ENCODE assay signal across 8 mouse cellular contexts in genomic region chr2:60855006-60855405, GRCm38 (mm10).
DNase-seq lines count a peak whose midpoint lies in the region; ATAC-seq and TF ChIP-seq lines count a peak whose summit lies in the region.

No protein-coding gene starts in this region.

- peaks cover 12% of the 10 kb centered on the region for H3K36me3 ChIP-seq in embryonic facial prominence, embryonic 14.5 days (ENCODE audit: control insufficient read depth, insufficient read depth, low read length)
- peaks cover 15% of the 10 kb centered on the region; the same call in 1 of the 2 replicates for H3K36me3 ChIP-seq in lung, embryonic 14.5 days (ENCODE audit: insufficient read depth)
- H3K36me3 ChIP-seq in hindbrain, embryonic 12.5 days: no peaks in the 10 kb centered on the region
- no peaks in the 10 kb centered on the region for H3K36me3 ChIP-seq in forebrain, embryonic 15.5 days

- no peaks in the 10 kb centered on the region for H3K27me3 ChIP-seq in embryonic facial prominence, embryonic 14.5 days (replicated peaks; ENCODE audit: control insufficient read depth, insufficient read depth, low read length)
- no peaks in the 10 kb centered on the region for H3K27me3 ChIP-seq in lung, embryonic 14.5 days (ENCODE audit: insufficient read depth, low read length)
- no peaks in the 10 kb centered on the region for H3K27me3 ChIP-seq in hindbrain, embryonic 12.5 days
- no peaks in the 10 kb centered on the region for H3K27me3 ChIP-seq in forebrain, embryonic 15.5 days

- ATAC-seq in embryonic facial prominence, embryonic 14.5 days (ENCODE audit: low read depth): peak; percentile 76
- ATAC-seq in lung, embryonic 14.5 days (ENCODE audit: insufficient read depth): peak; percentile 78
- no peak for ATAC-seq in hindbrain, embryonic 12.5 days (ENCODE audit: low FRiP score)
- ATAC-seq in forebrain, embryonic 15.5 days (replicated peaks): no peak

- H3K4me1 ChIP-seq in embryonic facial prominence, embryonic 14.5 days (ENCODE audit: control insufficient read depth, insufficient read depth, low read length): peaks cover 23% of the 10 kb centered on the region
- H3K4me1 ChIP-seq in lung, embryonic 14.5 days (ENCODE audit: insufficient read depth): peaks cover 22% of the 10 kb centered on the region
- peaks cover 8% of the 10 kb centered on the region; the same call in 1 of the 2 replicates for H3K4me1 ChIP-seq in hindbrain, embryonic 12.5 days
- H3K4me1 ChIP-seq in forebrain, embryonic 15.5 days: no peaks in the 10 kb centered on the region

- no peak for TF ChIP-seq CTCF in lung, embryonic 14.5 days (IDR thresholded peaks at IDR 0.05; ENCODE audit: low read depth)

- 15% methylated on average over 4 of the region's 4 CpGs for WGBS in embryonic facial prominence, embryonic 14.5 days
- 25% methylated on average over 4 of the region's 4 CpGs for WGBS in lung, embryonic 14.5 days
- 44% methylated on average over 4 of the region's 4 CpGs for WGBS in hindbrain, embryonic 12.5 days
- WGBS in forebrain, embryonic 15.5 days: 60% methylated on average over 4 of the region's 4 CpGs

- no peak overlapping the region for H3K4me3 ChIP-seq in embryonic facial prominence, embryonic 14.5 days (ENCODE audit: low read depth, low read length)
- no peak overlapping the region for H3K4me3 ChIP-seq in lung, embryonic 14.5 days (ENCODE audit: low read depth, low read length)
- no peak overlapping the region for H3K4me3 ChIP-seq in hindbrain, embryonic 12.5 days
- H3K4me3 ChIP-seq in forebrain, embryonic 15.5 days: no peak overlapping the region

- no peak overlapping the region for H3K4me2 ChIP-seq in embryonic facial prominence, embryonic 14.5 days (ENCODE audit: low read depth, low read length)
- no peak overlapping the region for H3K4me2 ChIP-seq in lung, embryonic 14.5 days
- no peak overlapping the region for H3K4me2 ChIP-seq in hindbrain, embryonic 12.5 days (replicated peaks)
- no peak overlapping the region for H3K4me2 ChIP-seq in forebrain, embryonic 15.5 days (replicated peaks)

- H3K27ac ChIP-seq in embryonic facial prominence, embryonic 14.5 days (replicated peaks; ENCODE audit: low read depth, low read length): 0 out of 2 replicates have a peak overlapping the region, but pooled peaks have one; percentile 29
- H3K27ac ChIP-seq in lung, embryonic 14.5 days (ENCODE audit: low read depth): peak overlapping the region; percentile 48; the same call in 1 of the 2 replicates
- no peak overlapping the region for H3K27ac ChIP-seq in hindbrain, embryonic 12.5 days
- H3K27ac ChIP-seq in forebrain, embryonic 15.5 days (replicated peaks): no peak overlapping the region

- H3K9me3 ChIP-seq in embryonic facial prominence, embryonic 14.5 days (ENCODE audit: control insufficient read depth, low read length): no peaks in the 10 kb centered on the region
- no peaks in the 10 kb centered on the region for H3K9me3 ChIP-seq in lung, embryonic 14.5 days (ENCODE audit: low read depth, low read length)
- H3K9me3 ChIP-seq in hindbrain, embryonic 12.5 days (replicated peaks): no peaks in the 10 kb centered on the region
- no peaks in the 10 kb centered on the region for H3K9me3 ChIP-seq in forebrain, embryonic 15.5 days

- no peak overlapping the region for H3K9ac ChIP-seq in embryonic facial prominence, embryonic 14.5 days (ENCODE audit: low read depth, low read length)
- H3K9ac ChIP-seq in lung, embryonic 14.5 days: no peak overlapping the region
- no peak overlapping the region for H3K9ac ChIP-seq in hindbrain, embryonic 12.5 days
- H3K9ac ChIP-seq in forebrain, embryonic 15.5 days (replicated peaks): no peak overlapping the region

- peak; percentile 14 for DNase-seq in left cerebral cortex, adult 11 months (ENCODE audit: low spot score)
- no peak for DNase-seq in left cerebral cortex, adult 8-10 months (ENCODE audit: low spot score in 2 of 2)
- DNase-seq in embryonic facial prominence, embryonic 14.5 days (ENCODE audit: low spot score): peak; percentile 84
- DNase-seq in heart, postnatal 4 days: peak; percentile 70
- DNase-seq in lung, embryonic 14.5 days: peak; percentile 72
- DNase-seq in spleen, postnatal 36 days (ENCODE audit: low spot score in 2 of 2): no peak

Comparison
In these comparisons a context has a peak if more than half of its experiments do, and no peak if none do; other contexts are left out.
1. DNase-seq: peak in left cerebral cortex, adult 11 months (single experiment), embryonic facial prominence, embryonic 14.5 days (single experiment), heart, postnatal 4 days (single experiment) and lung, embryonic 14.5 days (single experiment); none in left cerebral cortex, adult 8-10 months (0 of 2) and spleen, postnatal 36 days (0 of 2).
2. ATAC-seq: peak in embryonic facial prominence, embryonic 14.5 days (single experiment) and lung, embryonic 14.5 days (single experiment); none in hindbrain, embryonic 12.5 days (single experiment) and forebrain, embryonic 15.5 days (single experiment).
3. H3K27ac ChIP-seq: peak in embryonic facial prominence, embryonic 14.5 days (single experiment) and lung, embryonic 14.5 days (single experiment); none in hindbrain, embryonic 12.5 days (single experiment) and forebrain, embryonic 15.5 days (single experiment).